Mouse (Mus musculus) heart, postnatal 14 days (tissue): ENCODE results near the gene Ift22. TPM values are rescaled to one million over a fixed set of nuclear protein-coding genes. Genes with fewer than 3 reads are reported as not detected.
"Not testable (repeated sequence)": the region's sequence is repeated elsewhere in the genome, so short reads cannot be mapped to it uniquely, and the experiment has no call there.

Source experiments
- DNase-seq, 2 experiments: peaks; one replicate each; pipeline ENCODE4 v3.0.0; 2021 to 2022
- intact Hi-C: fragments of 180-260 bp; cut with DNase I; formaldehyde crosslinking; loops from one replicate; pipeline ENCODE4 v1.15.1; 2025
- total RNA-seq, 2 experiments: library from RNA; stranded (reverse); gene quantifications; 2 replicates each; pipeline ENCODE4 v1.2.3; 2021

Gene Ift22
- total RNA-seq, 2 experiments from 2014 or later: 10.7 to 12.0 TPM

DNA sequence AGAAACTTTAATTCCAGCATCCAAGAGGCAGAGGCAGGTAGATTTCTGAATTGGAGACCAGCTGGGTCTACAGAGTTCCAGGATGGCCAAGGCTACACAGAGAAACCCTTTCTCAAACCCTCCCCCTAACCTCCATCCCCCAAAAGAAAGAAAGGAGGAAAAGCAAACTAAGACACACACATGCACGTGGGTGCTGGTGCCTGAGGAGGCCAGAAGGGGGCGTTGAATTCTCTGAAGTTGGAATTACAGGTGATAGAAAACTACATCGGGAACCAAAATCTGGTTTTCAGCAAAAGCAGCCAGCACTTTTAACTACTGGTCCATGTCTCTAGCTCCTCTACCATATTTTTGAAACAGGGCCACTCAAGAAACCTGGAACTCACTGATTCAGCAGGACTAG, 3.3 kb upstream of the Ift22 start:
- intact Hi-C loops: no loop called here
- no peak for DNase-seq

DNA sequence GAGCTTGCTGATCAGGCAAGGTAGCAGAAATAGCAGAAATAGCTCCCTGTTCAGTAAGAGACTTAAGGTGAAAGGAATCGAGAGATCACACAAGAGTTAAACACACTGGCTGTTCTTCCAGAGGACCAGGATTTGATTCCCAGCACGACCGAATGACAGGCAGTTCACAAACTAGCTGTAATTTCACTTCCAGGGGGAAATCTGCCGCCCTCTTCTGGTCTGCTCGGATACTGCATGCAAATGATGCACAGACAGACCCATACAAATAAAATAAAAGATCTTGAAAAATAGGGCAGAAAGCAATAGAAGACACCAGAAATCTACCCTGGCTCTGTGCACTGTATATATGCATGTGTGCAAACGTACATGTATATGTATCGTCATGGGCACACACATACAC, 2.3 kb upstream of the Ift22 start:
- intact Hi-C loops: no loop called here
- DNase-seq: peak in 1 of 2 experiments; percentile 36

DNA sequence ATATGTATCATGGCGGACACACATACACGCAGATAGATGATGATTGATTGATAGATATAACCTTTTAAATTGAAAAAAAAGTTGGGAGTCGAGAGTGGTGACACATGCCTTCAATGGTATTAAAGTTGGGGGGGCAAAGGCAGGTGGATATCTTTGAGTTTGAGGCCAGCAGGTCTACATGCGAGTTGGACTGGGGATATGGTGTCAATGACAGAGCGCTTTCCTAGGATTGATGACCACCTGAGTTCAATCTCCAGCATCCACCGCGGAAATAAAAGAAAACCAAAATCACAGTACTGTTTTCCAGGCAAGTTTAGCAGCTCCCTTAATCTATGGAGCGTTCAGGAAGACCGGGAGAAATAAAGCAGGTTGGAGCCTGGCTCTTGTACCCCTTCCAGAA, 363 bp upstream of the Ift22 start:
- intact Hi-C loops: no loop called here

DNA sequence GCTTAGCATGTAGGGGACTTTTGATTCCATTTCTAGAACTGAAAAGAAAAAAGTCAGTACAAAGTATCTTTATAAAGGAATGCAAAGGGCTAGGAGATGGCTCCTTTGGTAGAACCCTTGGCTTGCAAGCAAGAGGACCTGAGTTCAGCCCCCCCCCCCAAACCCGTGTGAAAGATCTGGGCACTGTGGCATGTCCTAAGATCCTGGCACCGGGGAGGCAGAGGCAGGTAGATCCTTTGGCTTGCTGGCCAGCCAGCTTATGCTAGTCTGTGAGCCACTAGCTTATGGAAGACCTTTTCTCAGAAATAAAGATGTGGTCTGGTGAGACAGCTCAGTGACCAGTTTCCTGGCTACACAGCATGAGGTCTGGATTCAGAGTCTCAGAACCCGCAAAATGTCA, 6.2 kb downstream of the Ift22 start:
- intact Hi-C loops: no loop called here
- DNase-seq: no peak

More for the DNA sequence above, 363 bp upstream of the Ift22 start:
- no peak for DNase-seq

DNA sequence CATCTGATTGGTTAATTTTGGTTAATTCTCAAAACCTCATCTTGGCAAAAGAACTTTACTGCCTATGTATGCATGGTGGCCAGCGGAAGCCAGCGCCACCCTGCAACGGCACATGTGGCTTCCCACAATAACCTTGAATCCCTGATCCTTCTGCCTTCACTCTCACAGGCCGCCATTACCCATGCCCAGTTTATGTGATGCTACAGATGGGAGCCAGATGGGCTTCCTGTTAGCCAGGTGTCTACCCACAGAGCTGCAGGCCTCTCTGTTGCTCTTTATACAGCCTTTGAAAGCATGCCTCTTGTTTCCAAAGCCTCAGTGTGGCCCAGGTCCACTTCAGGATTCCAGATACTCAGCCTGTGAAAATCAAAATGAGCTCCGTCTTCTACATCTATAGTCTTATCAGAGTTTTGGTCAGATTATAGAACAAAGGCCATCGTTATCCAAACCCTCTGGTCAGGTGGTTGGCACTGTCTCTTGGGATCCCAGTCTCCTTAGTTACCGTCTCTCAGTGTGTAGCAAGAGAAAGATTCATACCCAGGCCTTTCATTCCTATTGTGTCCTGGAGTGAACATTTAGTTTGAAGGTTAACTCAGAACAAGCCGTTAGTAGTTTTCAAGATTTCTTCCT, 9.8 kb downstream of the Ift22 start:
- DNase-seq: no peak
- intact Hi-C loops: no loop called here

DNA sequence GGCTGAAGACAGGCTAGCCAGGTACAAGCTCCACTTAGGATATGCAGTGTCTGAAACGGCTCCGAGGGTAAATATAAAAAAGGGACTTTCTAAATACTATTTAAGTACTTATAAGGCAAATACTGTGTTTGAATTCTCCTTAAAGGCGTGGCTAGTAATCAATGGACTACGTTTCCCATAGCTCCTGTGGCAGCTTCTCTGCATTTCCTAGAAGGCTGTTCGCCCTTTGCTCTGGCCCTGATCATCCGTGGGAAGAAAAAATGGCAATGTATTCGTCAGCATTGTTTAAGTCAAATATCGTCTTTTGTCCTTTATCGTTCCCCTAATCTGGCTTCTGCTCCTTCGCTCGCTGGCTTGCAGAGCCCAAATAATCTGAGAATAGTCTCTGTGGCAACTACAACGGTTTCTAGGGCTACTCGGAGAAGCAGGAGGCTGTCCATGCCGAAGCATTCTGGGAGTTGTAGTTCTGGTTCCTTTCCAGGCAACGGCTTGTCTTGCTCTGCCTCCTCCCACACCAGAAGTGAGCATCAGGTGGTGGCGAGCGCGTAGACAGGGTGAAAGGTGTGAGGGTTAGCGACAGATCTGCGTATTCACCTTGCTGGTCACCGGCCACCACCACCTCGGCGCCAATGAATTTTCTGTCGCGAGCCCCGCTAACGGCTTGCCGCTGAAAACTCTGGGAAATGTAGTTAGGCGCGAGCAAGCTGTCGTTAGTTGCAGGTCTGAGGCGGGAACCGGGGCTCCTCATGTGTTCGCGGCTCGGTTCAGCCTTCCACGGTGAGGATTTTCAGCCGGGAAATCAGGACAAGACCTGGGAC, 10.9 kb downstream of the Ift22 start:
- intact Hi-C loops: no loop called here
- DNase-seq: peak; percentile 63 to 73

DNA sequence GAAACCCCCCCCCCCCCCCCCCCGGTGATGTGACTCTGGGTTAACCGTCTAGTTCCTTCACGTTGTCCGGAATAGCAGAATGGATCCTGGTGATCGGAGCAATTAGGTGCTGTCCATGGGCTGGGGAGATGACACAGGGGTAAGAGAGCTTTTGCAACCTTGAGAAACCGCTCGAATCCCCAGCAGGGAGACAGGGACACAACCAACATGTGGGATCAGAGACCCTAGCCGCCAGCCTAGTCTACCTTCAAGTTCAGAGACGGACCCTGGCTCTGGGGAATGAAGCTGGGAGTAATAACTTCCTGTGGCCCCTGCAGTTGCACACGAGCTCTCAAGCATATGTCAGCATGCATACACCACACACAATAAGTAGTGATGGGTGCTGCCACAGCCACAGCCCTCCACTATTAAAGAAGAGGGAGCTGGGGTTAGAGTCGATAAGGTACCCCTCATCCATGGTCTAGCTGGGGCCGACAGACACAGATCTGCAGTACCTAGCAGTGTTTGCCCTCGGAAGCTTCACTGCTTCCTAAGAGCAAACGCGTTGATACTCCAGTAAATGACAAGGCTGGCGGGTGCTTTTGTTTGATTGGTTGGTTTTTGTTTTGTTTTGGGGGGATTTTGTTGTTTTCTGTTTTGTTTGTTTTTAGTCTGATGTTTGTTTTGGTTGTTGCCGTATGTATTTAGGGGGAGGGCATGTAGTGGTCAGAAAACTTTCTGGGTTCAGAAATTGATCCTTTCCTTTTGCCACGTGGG, 11.8 kb downstream of the Ift22 start:
- DNase-seq: no peak
- intact Hi-C loops: loop anchor here (10.0 kb wide), 1 partner anchor 185 kb away; no protein-coding TSS in a partner anchor

DNA sequence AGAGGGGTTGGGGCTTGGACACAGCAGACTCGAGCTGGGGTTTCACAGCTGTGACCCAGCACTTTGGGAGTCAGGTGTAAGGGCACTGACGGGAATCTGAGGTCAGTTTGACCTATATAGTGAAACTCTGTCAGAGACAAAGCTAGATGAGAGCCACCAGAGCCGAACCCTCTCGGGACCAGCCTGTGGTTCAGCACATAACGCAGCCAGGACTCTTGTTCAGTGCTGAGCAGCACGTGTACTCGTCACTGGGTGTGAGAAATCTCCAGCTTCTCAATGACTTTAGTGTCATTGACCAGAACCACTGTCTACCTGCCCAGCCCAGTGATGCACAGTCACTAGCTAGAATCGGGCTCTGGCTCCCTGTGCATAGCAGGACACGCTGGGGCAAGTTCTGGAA, 14.9 kb downstream of the Ift22 start:
- DNase-seq: no peak
- intact Hi-C loops: loop anchor here (10.0 kb wide), 1 partner anchor 182 kb away; no protein-coding TSS in a partner anchor

DNA sequence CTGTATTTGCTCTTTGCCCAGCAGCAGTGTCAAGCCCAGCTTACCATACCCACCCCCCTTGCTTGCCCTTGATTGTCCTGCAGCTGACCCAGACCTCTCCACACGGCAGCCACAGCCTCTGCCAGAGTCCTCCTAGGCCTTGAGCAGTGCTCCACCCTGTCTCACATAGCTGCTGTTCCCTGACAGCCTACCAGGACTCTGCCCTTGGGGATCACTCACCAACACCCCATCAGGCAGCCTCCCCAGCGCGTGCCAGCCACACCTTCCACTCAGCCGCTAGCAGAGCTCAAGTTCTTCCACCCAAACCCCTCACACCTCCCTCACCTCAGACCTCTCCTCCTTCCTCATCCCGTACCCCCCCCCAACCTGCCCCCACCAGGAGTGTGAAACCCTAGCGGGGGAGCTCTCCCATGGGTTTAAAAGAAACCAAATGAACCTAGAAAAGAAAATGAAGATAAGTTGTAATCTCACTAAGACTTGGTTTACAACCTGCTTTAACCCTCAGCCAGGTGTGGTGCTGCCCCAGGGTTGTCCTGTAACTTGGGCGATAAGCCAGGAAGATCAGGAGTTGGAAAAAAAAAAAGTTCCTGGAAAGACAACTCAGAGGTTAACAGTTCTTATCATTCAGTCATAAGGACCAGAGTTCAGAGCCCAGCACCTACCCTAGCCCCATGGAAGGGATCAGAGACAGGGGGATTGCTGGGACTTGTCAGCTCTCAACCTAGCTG, 16.0 kb downstream of the Ift22 start:
- DNase-seq: no peak
- intact Hi-C loops: loop anchor here (10.0 kb wide), 1 partner anchor 181 kb away; no protein-coding TSS in a partner anchor

DNA sequence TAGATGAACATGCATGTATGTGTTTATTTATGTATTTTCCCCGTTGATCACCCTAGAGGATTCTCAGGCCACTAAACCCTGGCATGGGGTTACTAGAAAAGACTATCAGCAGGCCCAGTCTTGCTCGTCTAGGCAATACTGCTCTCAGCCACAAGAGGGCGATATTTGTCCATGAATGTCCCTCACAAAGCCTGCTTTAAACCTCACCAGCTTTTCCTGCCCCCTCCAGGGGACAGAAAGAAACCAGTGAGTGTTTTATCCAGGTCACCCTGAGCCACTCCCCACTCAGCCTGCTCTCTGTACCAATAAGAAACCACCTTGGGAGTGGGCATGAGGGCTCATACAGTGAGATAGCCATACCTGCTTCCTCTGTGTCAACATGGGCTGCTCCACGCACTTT, 21.1 kb downstream of the Ift22 start:
- intact Hi-C loops: loop anchor here (2.0 to 10.0 kb wide), 2 partner anchors 42 to 176 kb away; no protein-coding TSS in a partner anchor
- peak; percentile 81 to 89 for DNase-seq

DNA sequence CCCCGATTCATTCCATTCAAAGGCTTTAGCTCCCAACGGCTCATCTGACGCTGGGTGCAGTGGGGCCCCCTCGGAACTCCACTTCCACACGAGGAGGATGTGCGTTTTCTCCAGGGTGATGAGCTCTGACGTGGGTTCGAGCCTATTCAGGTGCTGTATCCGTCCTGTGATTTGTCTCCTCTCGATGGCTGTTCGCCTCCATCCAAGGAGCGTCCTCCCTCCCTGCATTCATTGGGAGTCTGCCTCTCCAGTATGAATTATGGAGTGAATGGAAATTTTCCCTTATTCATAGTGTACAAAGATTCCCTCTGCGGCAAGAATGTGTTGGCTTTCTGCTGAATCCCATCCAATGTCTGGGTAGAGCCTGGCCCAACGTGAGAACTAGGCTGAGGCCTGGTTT, 23.9 kb downstream of the Ift22 start:
- intact Hi-C loops: no loop called here

DNA sequence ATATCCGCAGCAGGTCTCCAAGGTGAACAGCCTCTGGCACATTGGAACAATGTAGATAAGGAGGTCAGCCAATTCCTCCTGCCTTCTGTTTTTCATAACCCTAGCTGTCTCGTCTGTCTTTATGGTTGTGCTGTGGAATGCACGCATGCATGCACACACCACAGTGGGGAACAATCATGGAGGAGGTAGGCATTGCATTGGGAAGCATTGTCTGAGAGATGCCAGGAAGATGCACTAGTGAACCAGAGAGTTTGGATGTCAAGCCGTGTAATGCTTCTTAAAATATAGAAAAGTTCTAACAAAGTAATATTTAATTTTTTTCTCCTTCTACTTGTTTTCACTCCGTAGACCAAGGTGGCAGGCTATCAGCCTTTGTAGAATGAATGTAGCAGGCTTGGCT, 25.0 kb downstream of the Ift22 start:
- no peak for DNase-seq
- intact Hi-C loops: no loop called here

More for the DNA sequence above, 23.9 kb downstream of the Ift22 start:
- no peak for DNase-seq

DNA sequence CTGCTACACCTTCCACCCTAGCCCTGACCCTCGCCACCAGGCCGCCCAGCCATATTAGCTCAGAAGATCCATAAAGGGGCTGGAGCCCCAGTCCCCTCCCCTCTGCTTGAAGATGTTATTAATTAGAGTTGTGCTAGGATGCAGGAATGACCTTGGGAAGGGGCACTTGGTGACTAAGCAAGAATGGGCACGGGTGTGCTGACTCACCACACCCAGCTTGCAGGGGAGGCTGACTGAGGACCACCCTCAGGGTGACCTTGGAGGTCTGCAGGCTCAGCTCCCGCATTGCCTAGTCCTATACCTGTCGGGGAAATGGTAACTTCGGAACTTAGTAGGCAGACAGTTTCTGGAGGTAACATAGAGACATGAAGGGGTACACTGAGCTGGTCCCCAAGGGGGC, 26.0 kb downstream of the Ift22 start:
- DNase-seq: no peak
- intact Hi-C loops: no loop called here

DNA sequence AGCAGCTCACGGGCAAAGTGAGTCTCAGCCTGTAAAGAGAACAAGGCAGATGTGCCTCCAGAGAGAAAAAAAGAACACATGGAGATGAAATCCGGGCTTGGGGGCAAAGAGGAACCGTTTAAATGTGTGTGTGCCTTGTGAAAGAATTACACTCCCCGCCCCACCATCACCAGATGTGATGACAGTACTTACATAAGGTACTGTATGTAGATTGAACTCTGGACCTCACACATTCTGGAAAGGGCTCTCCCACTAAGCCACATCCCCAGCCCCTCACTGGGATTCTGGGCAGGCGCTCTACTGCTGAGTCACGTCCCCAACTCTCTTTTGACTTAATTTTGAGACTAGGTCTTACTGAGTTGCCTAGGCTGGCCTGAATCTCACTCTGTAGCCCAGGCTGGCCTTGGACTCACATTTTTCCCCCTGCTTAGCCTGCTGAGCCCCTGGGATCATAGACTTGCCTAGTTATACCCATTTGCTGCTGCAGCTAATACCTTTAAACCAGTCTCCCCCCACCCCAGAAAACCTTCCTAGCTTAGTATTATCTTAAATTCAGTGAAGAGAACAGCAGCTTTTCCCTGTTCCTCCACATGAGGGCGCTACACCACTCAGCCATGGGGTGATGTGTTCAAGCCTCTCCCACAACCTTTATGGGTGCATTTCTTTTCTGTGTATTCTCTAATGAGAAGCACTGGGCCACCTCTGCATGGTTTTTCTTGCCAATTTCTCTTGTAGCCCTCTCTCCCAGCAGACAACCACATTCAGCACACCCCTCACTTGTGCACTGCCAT, 28.1 kb downstream of the Ift22 start:
- no peak for DNase-seq
- intact Hi-C loops: no loop called here

DNA sequence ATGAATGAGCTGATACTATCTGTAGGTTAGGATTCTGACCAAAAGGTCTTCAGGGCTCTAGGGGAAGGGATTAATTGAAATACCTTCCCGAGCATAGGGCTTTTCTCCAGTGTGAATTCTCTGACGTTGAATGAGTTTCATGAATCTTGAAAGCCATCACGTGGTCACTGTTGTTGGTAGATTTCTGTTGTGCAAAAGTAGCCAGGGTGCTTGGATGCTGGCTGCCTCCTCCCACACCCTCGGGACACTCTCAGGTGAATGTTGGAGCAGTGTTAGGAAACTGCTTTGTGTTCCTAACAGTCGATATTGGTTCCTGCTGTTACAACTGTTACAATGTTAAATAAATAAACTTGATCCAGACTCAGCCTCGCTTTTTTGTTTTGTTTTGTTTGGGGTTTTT, 28.8 kb downstream of the Ift22 start:
- DNase-seq: no peak
- intact Hi-C loops: no loop called here

DNA sequence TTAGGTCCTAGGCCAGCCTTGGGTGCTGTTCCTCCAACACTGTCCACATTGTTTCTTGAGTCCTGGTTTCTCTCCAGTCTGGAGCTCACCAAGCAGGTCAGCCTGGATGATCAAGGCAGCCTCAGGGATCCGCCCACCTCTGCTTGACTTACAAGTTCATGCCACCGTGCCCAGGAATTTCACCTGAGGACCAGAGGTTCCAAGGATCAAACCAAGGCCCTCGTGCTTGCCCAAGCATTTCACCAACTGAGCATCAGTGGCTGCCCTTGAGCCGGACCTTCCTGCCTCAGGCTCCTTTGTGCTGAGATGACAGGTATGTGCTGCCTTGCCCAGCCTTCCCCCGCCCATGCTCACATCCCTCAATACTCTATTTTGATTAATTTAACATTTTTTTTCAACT, 29.7 kb downstream of the Ift22 start:
- intact Hi-C loops: no loop called here
- no peak for DNase-seq

DNA sequence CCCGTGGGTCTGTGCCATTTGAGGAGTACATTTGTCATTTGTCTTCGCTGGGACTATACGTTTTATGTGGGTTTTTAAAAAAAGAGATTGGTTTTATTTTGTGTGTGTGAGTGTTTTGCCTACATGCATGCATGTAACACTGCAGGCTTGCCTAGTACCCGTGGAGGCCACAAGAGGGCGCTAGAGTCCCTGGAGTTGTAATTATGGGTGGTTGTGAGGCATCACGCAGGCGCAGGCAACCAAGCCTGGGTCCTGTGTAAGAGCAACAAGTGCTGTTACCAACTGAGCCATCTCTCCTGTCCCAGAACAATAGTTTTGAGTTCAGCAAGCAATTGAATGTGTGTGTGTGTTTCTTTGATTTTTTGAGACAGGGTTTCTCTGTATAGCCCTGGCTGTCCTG, 31.3 kb downstream of the Ift22 start:
- DNase-seq: no peak
- intact Hi-C loops: no loop called here

DNA sequence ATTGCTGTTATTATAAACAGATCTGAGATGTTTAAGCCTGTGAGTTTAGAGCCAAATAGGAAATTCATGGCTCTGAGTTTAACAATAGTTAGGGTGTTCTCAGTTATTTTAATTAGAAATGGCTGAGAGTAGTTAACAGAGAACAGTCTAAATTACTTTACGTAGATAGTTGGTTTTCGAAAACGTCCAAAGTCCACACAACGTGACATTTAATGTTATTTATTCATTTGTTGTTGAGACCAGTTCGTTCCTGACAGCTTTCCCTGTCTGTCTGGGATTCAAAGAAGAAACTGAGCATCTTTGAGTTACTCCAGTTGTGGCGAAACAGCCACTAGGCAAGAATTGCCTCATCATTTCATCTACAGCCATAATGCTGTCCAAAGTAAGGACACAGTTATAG, 32.1 kb downstream of the Ift22 start:
- DNase-seq, intact Hi-C loops: not testable (repeated sequence)

DNA sequence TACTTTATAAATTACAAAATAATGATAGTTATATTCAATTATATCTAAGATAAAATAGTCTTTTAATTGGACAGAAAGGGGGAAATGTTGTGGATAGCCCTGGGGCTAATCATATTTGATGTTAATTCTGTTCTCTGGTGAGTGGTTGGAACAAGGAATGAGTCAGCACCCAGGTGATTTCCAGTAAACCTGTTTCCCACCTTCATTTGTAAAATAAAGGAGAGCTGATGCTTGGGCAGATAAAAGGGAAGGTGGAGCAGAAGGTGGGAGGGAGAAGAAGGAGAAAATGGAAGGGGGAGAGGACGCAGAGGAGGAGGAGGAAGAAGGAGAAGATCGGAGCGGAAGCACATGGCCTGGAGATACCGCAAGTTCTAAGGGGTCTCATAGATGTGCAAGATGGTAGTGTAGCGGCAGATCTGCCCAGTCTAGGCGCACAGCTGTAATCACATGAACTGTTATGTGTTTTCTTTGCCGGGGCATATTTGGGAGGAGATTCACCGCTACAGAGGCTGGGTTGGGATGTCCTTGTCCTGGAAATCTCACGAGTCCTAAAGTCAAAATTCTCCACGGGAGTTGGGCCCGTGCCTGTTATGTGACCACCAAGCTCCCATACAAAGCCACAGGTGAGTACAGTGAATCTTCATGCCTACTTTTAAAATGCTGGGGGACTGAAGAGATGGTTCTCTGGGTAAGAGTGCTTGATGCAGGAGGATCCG, 33.1 kb downstream of the Ift22 start:
- intact Hi-C loops: no loop called here

More for the DNA sequence above, 33.1 kb downstream of the Ift22 start:
- no peak for DNase-seq
